Mouse (Mus musculus) small intestine, adult 2 months (tissue): ENCODE measurements around the gene Bace1.

Experiments
- CTCF ChIP-seq: fragments of 200-500 bp; IDR thresholded peaks from 2 replicates; pipeline ENCODE4 v1.5.1; 2012; ENCODE audit warnings: low read depth, mild to moderate bottlenecking, control low read depth, inconsistent platforms, low read length, moderate library complexity, mixed read lengths; ENCODE audit not compliant: insufficient replicate concordance, insufficient read length; ENCODE audit errors: extremely low read depth
- POLR2A ChIP-seq: fragments of 200-500 bp; IDR thresholded peaks from 2 replicates; pipeline ENCODE4 v1.6.1; 2012; ENCODE audit warnings: low read depth, mild to moderate bottlenecking, control low read depth, inconsistent platforms, low read length, moderate library complexity

- TF ChIP-seq CTCF (no peak), POLR2A (no peak)
These were observed 39.0 kb upstream of the Bace1 start for GRCm38 (mm10) chr9:45799402-45799801.
